Mouse (Mus musculus): ENCODE results near the gene Sec31b. TPM values are rescaled to one million over a fixed set of nuclear protein-coding genes. Genes with fewer than 3 reads are reported as not detected.
A peak's percentile ranks its signal among the peaks of the same experiment; 100 is the strongest.

Gene Sec31b
- 0.40 and 0.49 TPM in 2 replicates for polyA plus RNA-seq (2015; fragmentation: Nextera tagmentation; extraction: Ambion mirVana)

DNA sequence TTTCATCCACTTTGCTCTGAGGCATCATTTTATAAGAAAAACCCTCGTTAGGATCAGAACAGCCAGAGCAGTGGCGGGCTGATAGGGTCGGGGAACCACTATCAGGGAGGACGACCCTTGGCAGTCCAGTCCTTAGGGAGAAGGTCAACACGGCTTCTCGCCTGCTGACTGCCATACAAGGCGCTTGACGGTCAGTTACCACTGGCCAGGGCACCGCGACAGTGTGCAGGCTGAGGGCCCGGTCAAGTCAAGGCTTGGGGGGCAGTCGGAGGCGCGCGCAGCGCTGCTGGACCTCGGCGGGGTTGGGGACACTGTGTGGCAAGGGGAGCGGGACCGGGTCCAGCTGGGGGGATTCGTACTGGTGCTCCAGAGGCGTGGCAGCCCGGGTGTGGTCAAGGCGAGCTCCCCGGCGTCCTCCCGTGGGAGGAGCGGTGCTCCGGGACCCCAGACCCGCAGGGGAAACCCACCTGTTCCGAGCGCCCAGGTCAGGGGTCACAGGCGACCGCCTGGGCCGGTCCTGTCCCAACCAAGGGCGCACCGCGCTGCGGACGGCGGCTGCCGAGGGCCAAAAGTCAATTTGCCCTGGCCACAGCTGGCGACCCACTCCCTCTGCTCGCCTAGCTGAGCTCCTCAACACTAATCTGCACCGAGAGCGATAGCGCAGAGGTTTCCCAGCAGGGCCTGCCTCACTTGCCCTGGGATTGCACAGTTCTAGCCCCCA lies at the start of gene Sec31b:
Gene Sec31b, minus strand, starts transcription at position 544 of the 721 bp plus-strand sequence.
- H3K9ac ChIP-seq: peak within 1 kb of the TSS; percentile 42
- H3K4me3 ChIP-seq (replicated peaks): peak within 1 kb of the TSS; percentile 49
- H3K9me3 ChIP-seq: no peaks in the 10 kb centered on the region
- H3K27me3 ChIP-seq (replicated peaks): 0 out of 2 replicates have a peak, but pooled peaks cover 5% of the 10 kb centered on the region
- H3K36me3 ChIP-seq: peaks cover 16% of the 10 kb centered on the region
- H3K4me2 ChIP-seq (replicated peaks): peak within 1 kb of the TSS; percentile 94
- whole genome bisulfite sequencing: 2% methylated on average over 47 of the region's 47 CpGs
- no peaks in the 10 kb centered on the region for H3K4me1 ChIP-seq (replicated peaks)
- no peak within 1 kb of the TSS for H3K27ac ChIP-seq
- ATAC-seq: peak; percentile 80

DNA sequence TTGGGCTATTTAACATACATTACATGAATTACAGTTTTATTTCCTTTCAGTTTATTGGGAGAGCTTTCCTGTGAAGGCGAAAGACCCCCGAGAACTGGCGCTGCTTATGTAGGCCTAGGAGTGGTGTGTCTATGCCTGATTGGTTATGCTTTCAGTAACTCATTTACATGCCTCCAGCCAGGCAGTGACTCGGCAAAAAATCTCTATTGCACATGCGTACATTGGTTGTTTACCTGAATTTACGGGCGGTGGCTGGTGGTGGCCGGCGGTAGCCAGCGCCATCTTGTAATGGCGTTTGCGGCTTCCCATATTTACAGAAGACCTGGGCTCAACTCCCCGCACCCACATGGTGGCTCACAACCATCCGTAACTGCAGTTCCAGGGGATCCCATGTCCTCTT lies 48.5 kb upstream of the Sec31b start:
- no peaks in the 10 kb centered on the region for H3K4me1 ChIP-seq (replicated peaks)
- no peaks in the 10 kb centered on the region for H3K27me3 ChIP-seq (replicated peaks)
- no peak overlapping the region for H3K9ac ChIP-seq
- no peak overlapping the region for H3K27ac ChIP-seq
- H3K4me3 ChIP-seq (replicated peaks): no peak overlapping the region
- H3K36me3 ChIP-seq: no peaks in the 10 kb centered on the region
- no peaks in the 10 kb centered on the region for H3K9me3 ChIP-seq
- H3K4me2 ChIP-seq (replicated peaks): no peak overlapping the region
- ATAC-seq: no peak
- 95% methylated on average over 14 of the region's 14 CpGs for WGBS

DNA sequence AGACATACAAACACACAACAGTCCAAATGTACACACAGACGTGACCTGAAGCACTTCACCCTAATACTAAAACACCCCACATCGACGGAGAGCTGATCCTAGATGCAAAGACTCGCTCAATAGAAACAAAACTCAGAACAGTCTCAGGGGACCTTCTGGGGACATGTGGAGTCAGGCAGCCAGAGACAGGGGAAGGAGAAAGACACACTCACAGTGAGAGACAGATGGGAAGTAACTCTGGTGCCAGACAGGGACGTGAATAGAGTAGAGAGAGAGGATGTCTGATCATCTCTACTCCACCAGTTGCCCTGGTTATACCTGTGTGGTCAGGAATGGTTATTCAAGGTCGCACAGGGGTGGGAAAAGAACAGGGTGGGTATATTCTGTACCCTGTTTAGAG lies 46.0 kb upstream of the Sec31b start:
- ATAC-seq: no peak
- Histone ChIP-seq H3K27me3 (replicated peaks) (peaks cover 5% of the 10 kb centered on the region; the same call in 1 of the 2 replicates), H3K4me2 (replicated peaks) (no peak overlapping the region), H3K9me3 (no peaks in the 10 kb centered on the region), H3K9ac (no peak overlapping the region), H3K36me3 (no peaks in the 10 kb centered on the region), H3K4me3 (replicated peaks) (no peak overlapping the region), H3K27ac (no peak overlapping the region), H3K4me1 (replicated peaks) (no peaks in the 10 kb centered on the region)
- WGBS: 76% methylated on average over 6 of the region's 6 CpGs

DNA sequence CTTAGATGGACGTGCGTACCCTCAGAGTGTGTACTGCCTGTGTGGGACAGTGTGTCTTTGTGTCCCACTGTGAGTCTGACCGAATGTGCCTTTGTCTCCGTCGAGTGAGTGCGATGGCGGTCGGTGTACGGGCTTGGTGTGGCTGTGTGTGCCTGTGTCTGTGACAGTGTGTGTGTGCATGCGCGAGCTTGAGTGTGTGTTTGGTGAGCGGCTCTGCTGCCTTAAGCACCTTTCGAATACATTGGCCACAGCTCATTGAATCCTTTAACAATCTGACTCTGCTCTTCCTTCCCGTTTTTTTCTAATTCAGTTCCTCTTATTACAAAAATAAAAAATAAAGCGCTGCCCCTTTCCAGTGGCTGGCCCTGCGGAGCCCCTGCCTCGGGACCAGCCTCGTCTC lies 45.3 kb upstream of the Sec31b start:
- Histone ChIP-seq H3K9me3 (no peaks in the 10 kb centered on the region), H3K27me3 (replicated peaks) (peaks cover 7% of the 10 kb centered on the region), H3K27ac (no peak overlapping the region), H3K4me3 (replicated peaks) (no peak overlapping the region), H3K4me1 (replicated peaks) (no peaks in the 10 kb centered on the region), H3K4me2 (replicated peaks) (no peak overlapping the region), H3K36me3 (no peaks in the 10 kb centered on the region), H3K9ac (no peak overlapping the region)
- ATAC-seq: no peak
- WGBS: 83% methylated on average over 18 of the region's 18 CpGs

DNA sequence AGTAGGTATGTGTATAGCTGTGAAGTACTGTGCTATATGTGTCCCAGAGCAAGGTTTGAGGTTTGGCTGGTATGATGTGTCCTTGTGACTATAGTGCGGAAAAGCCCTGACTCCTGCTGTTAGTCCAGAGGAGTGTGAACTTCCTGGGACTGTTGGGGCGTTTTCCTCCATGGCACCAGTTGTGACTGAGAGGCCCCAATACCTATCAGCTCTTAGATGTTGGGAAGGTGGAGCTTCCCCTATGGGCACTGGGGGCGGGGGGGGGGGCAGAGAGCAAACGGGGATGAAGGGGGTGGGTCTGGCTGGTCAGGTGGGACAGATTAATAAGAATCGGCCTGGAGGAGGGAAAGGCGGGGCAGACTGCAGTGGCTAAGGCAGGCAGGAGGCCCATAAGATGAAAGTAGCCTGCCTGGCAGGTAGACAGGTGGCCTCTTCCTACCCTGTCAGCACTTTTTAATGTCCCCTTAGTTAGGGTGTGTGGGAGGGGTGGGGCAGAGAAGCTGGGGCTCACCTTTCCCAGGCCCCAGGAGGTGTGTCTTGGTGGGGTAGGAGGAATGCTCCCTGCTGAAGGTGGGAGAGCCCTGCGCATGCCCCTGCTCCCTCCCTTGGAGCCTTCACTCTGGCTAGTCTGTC lies 44.0 kb upstream of the Sec31b start:
- Histone ChIP-seq H3K27me3 (replicated peaks) (peaks cover 11% of the 10 kb centered on the region), H3K36me3 (no peaks in the 10 kb centered on the region), H3K4me2 (replicated peaks) (no peak overlapping the region), H3K4me1 (replicated peaks) (no peaks in the 10 kb centered on the region), H3K27ac (no peak overlapping the region), H3K9me3 (no peaks in the 10 kb centered on the region), H3K4me3 (replicated peaks) (no peak overlapping the region), H3K9ac (no peak overlapping the region)
- ATAC-seq: peak; percentile 56
- 53% methylated on average over 6 of the region's 7 CpGs for WGBS

DNA sequence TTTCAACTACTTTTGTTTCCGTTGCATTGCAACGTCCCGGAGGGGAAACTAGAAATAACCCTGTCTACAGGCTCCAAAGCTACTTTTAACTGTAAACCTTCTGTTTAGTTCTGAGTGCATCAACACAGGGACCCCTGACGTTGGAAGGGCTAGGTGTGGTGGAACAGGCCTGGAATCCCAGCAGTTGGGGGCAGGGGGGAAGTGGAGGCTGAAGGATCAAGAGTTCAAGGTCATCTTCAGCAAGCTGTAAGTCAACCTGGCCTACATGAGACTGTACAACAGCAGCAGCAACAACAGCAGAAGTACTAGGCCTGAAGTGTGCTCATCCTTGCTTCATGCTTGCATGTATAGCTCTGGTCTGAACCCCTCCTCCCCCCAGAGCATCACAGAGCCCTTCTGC lies 42.4 kb upstream of the Sec31b start:
- H3K9me3 ChIP-seq: no peaks in the 10 kb centered on the region
- WGBS: 41% methylated on average over 4 of the region's 4 CpGs
- no peaks in the 10 kb centered on the region for H3K4me1 ChIP-seq (replicated peaks)
- peaks cover 11% of the 10 kb centered on the region for H3K27me3 ChIP-seq (replicated peaks)
- ATAC-seq: no peak
- H3K4me3 ChIP-seq (replicated peaks): no peak overlapping the region
- no peak overlapping the region for H3K27ac ChIP-seq
- no peak overlapping the region for H3K4me2 ChIP-seq (replicated peaks)
- H3K36me3 ChIP-seq: no peaks in the 10 kb centered on the region
- no peak overlapping the region for H3K9ac ChIP-seq

DNA sequence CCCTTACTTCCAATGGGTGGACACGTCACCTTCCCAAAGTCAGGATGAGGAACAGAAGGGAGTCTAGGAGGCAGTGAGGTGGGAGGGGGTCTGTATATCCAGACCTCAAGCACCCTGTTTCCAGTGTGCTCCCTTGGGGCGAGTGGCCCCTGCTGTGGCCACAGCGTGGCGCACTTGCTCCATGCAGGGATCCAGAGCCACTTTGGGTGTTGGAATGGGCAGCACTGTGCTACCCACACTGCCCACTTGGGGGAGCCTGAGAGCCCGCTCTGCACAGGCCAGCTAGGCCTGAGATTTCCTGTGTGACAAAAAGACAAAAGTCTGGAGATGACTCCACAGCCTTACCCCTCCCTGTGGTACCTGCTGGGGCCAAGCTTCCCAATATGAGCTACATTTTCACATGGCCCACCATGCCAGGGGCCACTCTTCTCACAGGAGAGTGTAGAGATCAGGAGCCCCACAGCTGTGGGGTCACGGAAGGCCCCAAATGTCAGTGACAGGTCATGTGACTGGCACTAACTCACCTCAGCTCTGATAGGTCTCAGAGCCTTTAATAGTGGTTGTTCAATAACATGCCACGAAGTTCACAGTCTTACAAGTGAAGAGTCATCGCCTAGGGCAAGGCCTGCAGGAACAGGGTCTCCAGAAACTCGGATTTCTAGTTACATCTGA lies 37.1 kb upstream of the Sec31b start:
- H3K4me2 ChIP-seq (replicated peaks): no peak overlapping the region
- H3K9me3 ChIP-seq: no peaks in the 10 kb centered on the region
- peaks cover 11% of the 10 kb centered on the region for H3K27me3 ChIP-seq (replicated peaks)
- peak; percentile 86 for ATAC-seq
- WGBS: 35% methylated on average over 9 of the region's 9 CpGs
- no peak overlapping the region for H3K9ac ChIP-seq
- H3K4me1 ChIP-seq (replicated peaks): 0 out of 2 replicates have a peak, but pooled peaks cover 2% of the 10 kb centered on the region
- H3K4me3 ChIP-seq (replicated peaks): no peak overlapping the region
- no peaks in the 10 kb centered on the region for H3K36me3 ChIP-seq
- no peak overlapping the region for H3K27ac ChIP-seq

DNA sequence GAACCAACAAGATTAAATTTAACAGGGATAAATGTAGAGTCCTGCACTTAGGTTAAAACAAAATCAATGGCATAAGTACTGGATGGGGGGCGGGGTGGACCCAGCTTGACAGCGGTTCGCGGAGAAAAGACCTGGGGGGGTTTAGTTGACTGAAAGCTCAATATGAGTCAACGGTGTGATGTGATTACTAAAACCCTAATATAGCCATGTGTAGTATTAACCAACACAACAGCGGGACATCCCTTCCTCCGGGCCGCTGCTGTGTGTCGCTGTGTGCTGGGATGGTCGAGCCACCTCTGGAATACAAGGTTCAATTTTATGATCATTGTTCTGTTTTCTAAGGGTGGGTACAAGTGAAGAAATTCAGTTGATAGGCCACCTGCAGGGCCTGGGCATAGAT lies 36.4 kb upstream of the Sec31b start:
- Histone ChIP-seq H3K4me2 (replicated peaks) (no peak overlapping the region), H3K27me3 (replicated peaks) (peaks cover 8% of the 10 kb centered on the region), H3K9me3 (no peaks in the 10 kb centered on the region), H3K36me3 (no peaks in the 10 kb centered on the region), H3K9ac (no peak overlapping the region), H3K4me3 (replicated peaks) (no peak overlapping the region), H3K4me1 (replicated peaks) (0 out of 2 replicates have a peak, but pooled peaks cover 2% of the 10 kb centered on the region), H3K27ac (no peak overlapping the region)
- WGBS: 77% methylated on average over 10 of the region's 10 CpGs
- ATAC-seq: 0 out of 2 replicates have a peak, but pooled peaks have one; percentile 28

DNA sequence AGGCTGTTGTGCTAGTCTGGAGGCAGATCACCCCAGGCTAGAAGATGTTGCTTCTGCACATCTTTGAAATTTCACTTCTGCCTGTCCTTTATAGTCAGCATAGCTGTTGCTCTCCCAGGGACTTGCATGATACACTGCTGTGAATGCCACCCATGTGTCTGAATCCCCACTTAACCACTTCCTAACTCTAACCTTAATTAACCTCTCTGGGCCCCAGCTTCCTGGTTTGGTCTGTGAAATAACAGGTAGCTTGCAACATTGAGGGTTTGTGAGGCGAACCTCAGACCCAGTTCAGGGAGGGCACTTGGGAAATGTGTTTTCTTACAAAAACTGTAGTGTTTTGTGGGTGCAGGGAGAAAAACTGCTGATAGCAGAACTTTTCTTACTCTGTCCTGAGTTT lies 32.4 kb upstream of the Sec31b start:
- Histone ChIP-seq H3K9me3 (no peaks in the 10 kb centered on the region), H3K27ac (no peak overlapping the region), H3K4me2 (replicated peaks) (no peak overlapping the region), H3K36me3 (peaks cover 5% of the 10 kb centered on the region; the same call in 1 of the 2 replicates), H3K4me1 (replicated peaks) (0 out of 2 replicates have a peak, but pooled peaks cover 2% of the 10 kb centered on the region), H3K4me3 (replicated peaks) (no peak overlapping the region), H3K27me3 (replicated peaks) (no peaks in the 10 kb centered on the region), H3K9ac (no peak overlapping the region)
- ATAC-seq: no peak
- WGBS: 72% methylated on average over 1 of the region's 1 CpGs

DNA sequence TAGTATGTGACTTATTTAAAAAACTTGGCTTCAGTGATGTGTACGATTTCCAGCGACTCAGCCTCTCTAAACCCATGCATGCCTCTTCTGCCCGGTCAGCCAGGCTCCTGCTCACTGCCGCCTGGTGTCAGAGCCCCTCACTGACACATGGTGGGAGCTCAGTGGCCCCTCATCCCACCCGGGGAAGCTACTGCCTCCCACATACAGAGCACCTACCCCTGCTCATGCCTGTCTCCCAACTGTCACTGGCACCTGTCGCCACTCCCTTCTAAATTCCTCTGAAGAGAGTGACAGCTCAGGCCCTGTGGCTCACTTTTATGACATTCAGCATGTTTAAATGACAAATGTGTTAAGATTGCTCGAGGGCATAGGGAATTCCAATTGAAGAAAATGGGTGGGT lies 30.6 kb upstream of the Sec31b start:
- 57% methylated on average over 7 of the region's 7 CpGs for WGBS
- H3K27ac ChIP-seq: no peak overlapping the region
- ATAC-seq: no peak

DNA sequence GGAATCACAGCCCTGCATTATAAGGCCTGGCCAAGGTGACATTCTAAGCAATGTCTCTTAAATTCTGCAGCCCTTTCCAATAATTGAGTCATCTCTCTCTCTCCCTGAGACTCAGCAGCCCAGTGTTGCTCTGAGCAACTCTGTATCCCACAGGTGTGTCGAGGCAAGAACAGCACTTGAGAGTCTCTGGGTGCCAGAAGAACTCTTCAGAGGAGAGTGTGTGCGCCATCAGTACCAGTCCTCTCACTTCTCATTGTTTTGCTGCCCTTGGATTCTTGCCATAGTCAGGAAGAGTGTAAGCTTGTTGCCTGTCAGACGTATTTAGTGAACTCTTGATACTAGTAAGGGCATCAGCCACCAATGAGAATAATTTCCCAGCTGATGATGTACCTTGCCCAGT lies 22.1 kb upstream of the Sec31b start:
- H3K4me1 ChIP-seq (replicated peaks): peaks cover 11% of the 10 kb centered on the region
- no peak overlapping the region for H3K4me2 ChIP-seq (replicated peaks)
- no peak overlapping the region for H3K4me3 ChIP-seq (replicated peaks)
- H3K9ac ChIP-seq: no peak overlapping the region
- H3K36me3 ChIP-seq: peaks cover 56% of the 10 kb centered on the region
- H3K27me3 ChIP-seq (replicated peaks): no peaks in the 10 kb centered on the region
- WGBS: 89% methylated on average over 3 of the region's 3 CpGs
- no peak overlapping the region for H3K27ac ChIP-seq
- no peaks in the 10 kb centered on the region for H3K9me3 ChIP-seq
- no peak for ATAC-seq

More for the DNA sequence above, 30.6 kb upstream of the Sec31b start:
- H3K36me3 ChIP-seq: peaks cover 20% of the 10 kb centered on the region
- no peak overlapping the region for H3K9ac ChIP-seq
- no peak overlapping the region for H3K4me3 ChIP-seq (replicated peaks)
- H3K9me3 ChIP-seq: no peaks in the 10 kb centered on the region
- no peak overlapping the region for H3K4me2 ChIP-seq (replicated peaks)
- 0 out of 2 replicates have a peak, but pooled peaks cover 2% of the 10 kb centered on the region for H3K4me1 ChIP-seq (replicated peaks)
- no peaks in the 10 kb centered on the region for H3K27me3 ChIP-seq (replicated peaks)

DNA sequence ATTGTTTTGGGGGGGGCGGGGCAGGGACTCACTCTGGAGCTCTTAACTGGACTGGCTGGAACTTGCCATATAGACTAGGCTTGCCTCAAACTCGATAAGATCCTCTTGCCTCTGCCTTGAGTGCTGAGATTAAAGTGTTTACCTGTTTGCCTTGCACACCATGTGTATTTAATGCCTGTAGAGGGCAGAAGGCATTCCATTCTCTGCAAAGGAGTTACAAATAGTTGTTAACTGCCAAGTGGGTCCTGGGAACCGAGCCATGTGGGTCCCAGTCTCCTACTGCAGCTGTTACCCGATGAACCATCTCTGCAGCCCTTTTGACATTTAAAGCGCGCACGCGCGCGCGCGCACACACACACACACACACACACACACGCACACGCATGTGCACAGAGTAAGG lies 18.3 kb upstream of the Sec31b start:
- peak overlapping the region; percentile 69 for H3K4me2 ChIP-seq (replicated peaks)
- no peaks in the 10 kb centered on the region for H3K27me3 ChIP-seq (replicated peaks)
- no peaks in the 10 kb centered on the region for H3K9me3 ChIP-seq
- H3K9ac ChIP-seq: no peak overlapping the region
- H3K27ac ChIP-seq: no peak overlapping the region
- peaks cover 25% of the 10 kb centered on the region for H3K36me3 ChIP-seq
- no peak for ATAC-seq
- no peak overlapping the region; the same call in 1 of the 2 replicates for H3K4me3 ChIP-seq (replicated peaks)
- WGBS: 86% methylated on average over 14 of the region's 14 CpGs
- peaks cover 11% of the 10 kb centered on the region for H3K4me1 ChIP-seq (replicated peaks)

Data from intestine, embryonic 15.5 days (tissue).